Mouse (Mus musculus): ENCODE results near the gene Klra9. TPM values are rescaled to one million over a fixed set of nuclear protein-coding genes. Genes with fewer than 3 reads are reported as not detected.

Gene Klra9
- polyA plus RNA-seq (2017; shearing (Covaris generic)), result not detected

DNA sequence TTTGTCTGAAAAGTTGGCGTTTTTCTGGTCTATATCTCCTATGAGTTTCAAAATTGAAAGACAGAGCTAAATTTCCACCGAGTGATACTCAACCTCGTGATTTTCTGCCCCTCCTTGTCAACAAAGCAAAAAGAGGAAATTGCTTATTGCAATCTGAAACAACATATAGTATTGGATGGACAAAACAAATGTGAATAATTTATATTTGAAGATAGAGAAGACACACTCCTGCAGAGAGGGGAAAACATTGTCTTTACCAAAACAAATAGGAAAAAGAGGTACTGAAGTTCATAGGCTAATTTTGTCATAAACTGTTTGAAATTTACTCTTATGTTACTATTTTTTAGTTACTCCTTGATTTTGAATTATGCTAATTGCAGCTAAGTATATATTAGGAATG lies at the start of gene Klra9:
Klra9 (minus strand) TSS at position 101 of the 400 bp plus-strand sequence.

DNA sequence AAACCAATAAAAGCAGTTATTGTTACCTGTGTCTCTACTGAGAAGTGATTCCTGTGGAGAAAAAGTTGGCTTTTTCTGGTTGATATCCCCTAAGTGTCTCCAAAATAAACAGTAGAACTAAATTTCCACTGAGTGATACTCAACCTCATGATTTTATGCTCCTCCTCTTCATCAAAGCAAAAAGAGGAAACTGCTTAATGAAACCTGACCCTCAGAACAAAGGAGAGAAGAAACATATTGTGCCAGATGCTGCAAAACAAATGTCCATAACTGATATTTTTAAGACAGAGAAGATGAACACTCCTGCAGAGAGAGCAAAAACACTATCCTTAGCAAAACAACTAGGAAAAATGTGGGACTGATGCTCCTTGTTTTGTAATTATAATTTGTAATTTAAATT lies 40.3 kb upstream of the Klra9 start, which contains the start of gene Klra7:
Klra7 (minus strand) TSS at position 101 of the 400 bp plus-strand sequence.

DNA sequence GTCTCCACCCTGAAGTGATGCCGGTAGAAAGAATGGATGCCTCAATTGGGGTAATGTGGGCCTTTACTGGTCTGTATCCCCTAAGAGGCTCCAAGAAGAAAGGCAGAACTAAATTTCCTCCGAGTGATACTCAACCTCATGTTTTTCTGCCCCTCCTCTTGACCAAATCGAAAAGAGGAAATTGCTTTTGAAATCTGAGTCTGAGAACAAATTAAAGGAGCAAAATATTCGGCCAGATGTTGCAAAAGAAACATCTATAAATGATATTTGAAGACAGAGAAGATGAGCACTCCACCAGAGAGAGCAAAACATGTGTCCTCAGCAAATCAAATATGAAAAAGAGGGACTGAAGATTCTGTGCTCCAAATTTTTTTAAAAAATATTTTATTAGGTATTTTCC lies 63.1 kb downstream of the Klra9 start, which contains the start of gene Klra8:
Klra8 (minus strand) TSS at position 101 of the 400 bp plus-strand sequence.

Other genes with a start within 250 kb of the Klra9 start
- not detected for gene Klra6, start 166.2 kb downstream of the Klra9 start, polyA plus RNA-seq (2017; shearing (Covaris generic))
- gene Klra4, start 125.8 kb downstream of the Klra9 start, polyA plus RNA-seq (2017; shearing (Covaris generic)), result not detected
- not detected for gene Klra8, start 63.2 kb downstream of the Klra9 start, polyA plus RNA-seq (2017; shearing (Covaris generic))
- not detected for gene Klra7, start 40.2 kb upstream of the Klra9 start, polyA plus RNA-seq (2017; shearing (Covaris generic))
- not detected for gene Klra10, start 88.8 kb upstream of the Klra9 start, polyA plus RNA-seq (2017; shearing (Covaris generic))
- not detected for gene Klra3, start 144.5 kb upstream of the Klra9 start, polyA plus RNA-seq (2017; shearing (Covaris generic))
- gene Klra1, start 193.8 kb upstream of the Klra9 start, polyA plus RNA-seq (2017; shearing (Covaris generic)), result not detected

Measured in effector memory CD4-positive, alpha-beta T cell, adult 7 months (primary cell).